Mouse (Mus musculus) hindbrain, embryonic 11.5 days (tissue): ENCODE measurements around the gene Galntl6. TPM values are rescaled to one million over a fixed set of nuclear protein-coding genes. Genes with fewer than 3 reads are reported as not detected.

Experiments used
- ATAC-seq: fragments of 200-750 bp; cut with Nextera tagmentation; 2 replicates; pipeline ENCODE4 v1.8.0; 2017; ENCODE audit warnings: mild to moderate bottlenecking, moderate TSS enrichment, moderate library complexity; ENCODE audit not compliant: low FRiP score
- DNase-seq: peaks from one replicate; pipeline ENCODE4 v3.0.0-alpha.2; 2015; ENCODE audit warnings: low spot score
- H3K27ac ChIP-seq: fragments of 300-500 bp; sonication (generic); 2 replicates; pipeline ENCODE4 v1.5.1; 2014; ENCODE audit warnings: mild to moderate bottlenecking, low read depth, low read length
- H3K27me3 ChIP-seq: fragments of 300-500 bp; sonication (generic); 2 replicates; pipeline ENCODE4 v1.6.1; 2014; ENCODE audit warnings: mild to moderate bottlenecking, low read length, moderate library complexity, mixed read lengths; ENCODE audit not compliant: control insufficient read depth, insufficient read depth
- H3K36me3 ChIP-seq: fragments of 300-500 bp; sonication (generic); 2 replicates; pipeline ENCODE4 v1.6.1; 2014; ENCODE audit warnings: mild to moderate bottlenecking, low read length, moderate library complexity, mixed read lengths; ENCODE audit not compliant: control insufficient read depth, insufficient read depth
- H3K4me1 ChIP-seq: fragments of 300-500 bp; sonication (generic); replicated peaks from 2 replicates; pipeline ENCODE4 v1.6.1; 2014; ENCODE audit warnings: low read length, mixed read lengths; ENCODE audit not compliant: control insufficient read depth, insufficient read depth
- H3K4me2 ChIP-seq: fragments of 300-500 bp; sonication (generic); replicated peaks from 2 replicates; pipeline ENCODE4 v1.6.1; 2014; ENCODE audit warnings: mild to moderate bottlenecking, low read depth, low read length
- H3K4me3 ChIP-seq: fragments of 300-500 bp; sonication (generic); 2 replicates; pipeline ENCODE4 v1.5.1; 2014; ENCODE audit warnings: low read depth, low read length
- H3K9ac ChIP-seq: fragments of 300-500 bp; sonication (generic); 2 replicates; pipeline ENCODE4 v1.6.1; 2014; ENCODE audit warnings: low read depth, low read length
- H3K9me3 ChIP-seq: fragments of 300-500 bp; sonication (generic); 2 replicates; pipeline ENCODE4 v1.6.1; 2016; ENCODE audit warnings: low read length; ENCODE audit not compliant: control insufficient read depth
- WGBS: fragments of 180-500 bp; shearing (Covaris S2); extraction: QIAGEN DNeasy Blood & Tissue Kit; methylation state at CpG from one replicate; pipeline ENCODE4 v1.1.7; 2014; 5-methylcytosine and 5-hydroxymethylcytosine counted together
- polyA plus RNA-seq: library from polyadenylated mRNA; unstranded; fragments of >200 nt; fragmentation: Nextera tagmentation; extraction: Ambion mirVana; gene quantifications from 2 replicates; pipeline ENCODE4 v1.2.1, GENCODE M21; 2014

Galntl6 gene
- polyA plus RNA-seq, 1 experiment from 2014 or later = 0.66 TPM

DNA sequence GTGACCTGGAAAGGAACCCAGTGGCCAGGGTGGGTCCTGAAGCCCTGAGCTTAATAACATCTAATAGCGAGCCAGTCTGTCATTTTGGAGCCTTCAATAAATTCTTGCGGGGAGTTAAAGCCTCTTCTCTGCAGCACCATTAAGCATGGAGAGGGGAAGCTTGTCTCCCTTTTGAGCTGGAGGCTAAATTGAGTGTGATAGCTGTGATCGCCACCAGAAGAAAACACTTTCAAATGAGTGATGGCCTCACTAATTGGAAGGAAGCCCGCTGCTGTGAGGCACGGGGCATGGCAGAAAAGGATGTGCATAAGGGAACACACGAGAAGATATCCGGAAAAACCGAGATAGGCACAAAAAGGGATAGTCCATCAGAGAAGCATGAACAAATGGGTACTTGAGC is 694.6 kb downstream of the Galntl6 start:
- H3K4me2 ChIP-seq = no peak overlapping the region
- no peak overlapping the region for H3K9ac ChIP-seq
- 76% methylated on average over 8 of the region's 8 CpGs for WGBS
- no peak overlapping the region for H3K4me3 ChIP-seq
- DNase-seq (no peak), ATAC-seq (no peak)
- H3K27ac ChIP-seq = no peak overlapping the region
- no peaks in the 10 kb centered on the region for H3K4me1 ChIP-seq
- H3K9me3 ChIP-seq = no peaks in the 10 kb centered on the region
- H3K36me3 ChIP-seq = no peaks in the 10 kb centered on the region
- H3K27me3 ChIP-seq = no peaks in the 10 kb centered on the region

GRCm38 (mm10) chr8:58189694-58190093 is 722.7 kb downstream of the Galntl6 start:
- H3K9me3 ChIP-seq = no peaks in the 10 kb centered on the region
- no peaks in the 10 kb centered on the region for H3K4me1 ChIP-seq
- no peak for DNase-seq
- no peaks in the 10 kb centered on the region for H3K36me3 ChIP-seq
- WGBS = 88% methylated on average over 1 of the region's 1 CpGs
- no peaks in the 10 kb centered on the region for H3K27me3 ChIP-seq
- no peak overlapping the region for H3K9ac ChIP-seq
- H3K27ac ChIP-seq = no peak overlapping the region
- no peak overlapping the region for H3K4me2 ChIP-seq
- no peak overlapping the region for H3K4me3 ChIP-seq
- no peak for ATAC-seq

DNA sequence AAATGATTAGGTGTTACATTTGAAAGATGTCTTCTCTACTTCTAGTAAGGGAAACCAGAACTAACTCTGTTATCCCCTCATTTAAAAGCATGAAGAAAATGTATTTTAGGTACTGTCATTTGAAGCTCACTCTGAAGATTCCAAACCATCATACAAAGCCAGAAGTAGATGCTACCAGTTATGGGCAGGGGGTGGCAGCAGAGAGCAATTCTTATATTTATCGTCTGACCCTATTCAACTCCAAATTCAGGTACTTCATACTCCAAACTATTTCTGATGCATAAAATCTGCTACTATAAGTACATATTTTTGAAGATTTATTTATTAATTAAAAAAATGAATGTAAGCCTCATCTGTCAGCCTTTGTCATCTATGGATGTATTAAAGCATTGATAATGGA is 765.5 kb downstream of the Galntl6 start:
- H3K4me3 ChIP-seq = no peak overlapping the region
- no peaks in the 10 kb centered on the region for H3K27me3 ChIP-seq
- 0 out of 2 replicates have a peak, but pooled peaks have one; percentile 54 for ATAC-seq
- no peaks in the 10 kb centered on the region for H3K4me1 ChIP-seq
- H3K9me3 ChIP-seq = no peaks in the 10 kb centered on the region
- WGBS = 42% methylated on average over 1 of the region's 1 CpGs
- no peak overlapping the region for H3K4me2 ChIP-seq
- no peaks in the 10 kb centered on the region for H3K36me3 ChIP-seq
- no peak overlapping the region for H3K27ac ChIP-seq
- DNase-seq = peak; percentile 54
- no peak overlapping the region for H3K9ac ChIP-seq

DNA sequence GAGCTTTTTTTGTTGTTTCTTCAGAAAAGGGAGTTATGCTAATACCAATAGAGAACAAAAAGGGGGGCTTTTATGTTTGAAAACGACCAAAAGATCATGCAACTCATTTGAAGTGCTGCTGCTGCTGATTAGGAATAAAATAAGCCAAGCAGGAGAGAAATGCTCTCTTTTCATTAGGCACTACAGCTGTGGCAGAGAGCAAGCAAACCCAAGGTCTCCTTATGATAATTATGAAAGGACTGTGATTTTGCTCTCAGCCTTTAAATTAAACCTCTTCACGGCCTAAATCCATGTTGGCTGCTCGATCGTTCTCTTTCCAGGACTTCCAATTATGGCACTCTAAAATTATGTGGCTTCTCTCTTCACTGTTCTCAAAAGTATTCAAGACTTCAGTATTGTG is 825.7 kb downstream of the Galntl6 start:
- no peak for DNase-seq
- WGBS = 87% methylated on average over 4 of the region's 4 CpGs
- H3K4me3 ChIP-seq = no peak overlapping the region
- H3K27ac ChIP-seq = no peak overlapping the region
- no peak for ATAC-seq
- no peaks in the 10 kb centered on the region for H3K4me1 ChIP-seq
- no peak overlapping the region for H3K9ac ChIP-seq
- H3K27me3 ChIP-seq = no peaks in the 10 kb centered on the region
- no peak overlapping the region for H3K4me2 ChIP-seq
- H3K9me3 ChIP-seq = no peaks in the 10 kb centered on the region
- H3K36me3 ChIP-seq = no peaks in the 10 kb centered on the region

DNA sequence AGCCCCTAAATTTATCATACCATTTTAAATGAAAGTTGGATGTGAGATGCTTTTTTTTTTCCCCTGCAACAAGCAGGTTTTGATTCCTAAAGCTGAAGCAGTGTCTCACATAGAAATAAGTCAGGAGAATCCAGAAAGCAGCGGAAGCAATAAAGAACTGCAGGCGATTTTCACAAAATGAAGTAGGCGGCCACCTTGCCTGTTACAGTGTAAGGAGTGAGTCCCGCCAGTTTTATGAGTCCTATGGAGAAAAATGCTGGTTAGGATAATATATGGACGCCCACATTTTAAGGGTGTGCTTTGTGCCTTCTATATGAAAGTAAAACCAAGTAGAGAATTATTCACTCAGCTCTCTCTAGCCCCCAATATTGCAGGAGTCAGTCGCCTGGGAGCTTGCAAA is 827.5 kb downstream of the Galntl6 start:
- DNase-seq (no peak), ATAC-seq (no peak)
- Histone ChIP-seq H3K4me3 (no peak overlapping the region), H3K9ac (no peak overlapping the region), H3K27ac (no peak overlapping the region), H3K36me3 (no peaks in the 10 kb centered on the region), H3K27me3 (no peaks in the 10 kb centered on the region), H3K9me3 (no peaks in the 10 kb centered on the region), H3K4me1 (no peaks in the 10 kb centered on the region), H3K4me2 (no peak overlapping the region)
- 86% methylated on average over 6 of the region's 6 CpGs for WGBS

- Histone ChIP-seq H3K4me1 (no peaks in the 10 kb centered on the region), H3K27ac (no peak overlapping the region), H3K4me3 (no peak overlapping the region), H3K9me3 (no peaks in the 10 kb centered on the region), H3K9ac (no peak overlapping the region), H3K4me2 (no peak overlapping the region), H3K36me3 (no peaks in the 10 kb centered on the region), H3K27me3 (no peaks in the 10 kb centered on the region)
- ATAC-seq = no peak
- 82% methylated on average over 5 of the region's 5 CpGs for WGBS
- DNase-seq = no peak
These were observed 830.7 kb downstream of the Galntl6 start for GRCm38 (mm10) chr8:58081715-58082114.

DNA sequence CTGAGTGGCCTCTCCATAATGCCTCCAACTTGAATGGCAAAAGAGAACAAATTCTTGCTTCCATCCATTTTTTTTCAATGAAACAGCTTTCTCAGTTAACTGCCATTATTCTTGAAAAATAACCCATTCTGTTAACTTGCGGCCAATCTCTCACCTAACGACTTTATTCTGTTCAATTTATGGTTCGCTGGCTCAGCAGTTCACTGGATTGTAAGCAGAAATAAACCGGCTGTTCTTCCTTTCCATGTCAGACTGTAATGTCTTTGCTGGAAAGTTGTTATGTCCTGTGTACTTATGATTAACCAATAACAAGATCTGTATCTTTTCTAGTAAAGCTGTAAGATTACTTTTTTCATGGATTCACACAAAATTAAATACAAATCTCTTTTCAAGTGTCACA is 837.8 kb downstream of the Galntl6 start:
- no peak for DNase-seq
- H3K36me3 ChIP-seq = no peaks in the 10 kb centered on the region

DNA sequence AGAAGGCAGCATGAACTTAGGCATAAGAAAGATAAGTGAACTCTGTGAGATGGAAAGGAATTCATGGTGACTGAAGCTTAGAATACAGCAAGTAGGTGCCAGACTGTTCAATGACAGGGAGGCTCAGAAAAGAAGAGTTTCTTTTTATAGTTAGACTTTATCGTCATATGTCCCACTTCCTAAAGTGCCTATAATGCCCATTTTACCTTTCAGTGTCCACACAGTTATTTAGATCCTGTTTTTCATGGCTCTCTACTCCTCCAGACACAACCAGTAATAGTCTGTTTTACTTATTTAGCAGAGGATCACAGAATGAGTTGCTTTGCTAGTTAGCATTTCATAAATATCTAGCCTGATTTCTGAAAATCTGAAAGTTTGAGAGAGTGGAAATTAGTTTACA is 838.7 kb downstream of the Galntl6 start:
- ATAC-seq (no peak), DNase-seq (no peak)
- 95% methylated on average over 1 of the region's 1 CpGs for WGBS
- H3K4me1 ChIP-seq = no peaks in the 10 kb centered on the region
- no peak overlapping the region for H3K27ac ChIP-seq
- no peaks in the 10 kb centered on the region for H3K36me3 ChIP-seq
- H3K9ac ChIP-seq = no peak overlapping the region
- no peak overlapping the region for H3K4me2 ChIP-seq
- no peaks in the 10 kb centered on the region for H3K9me3 ChIP-seq
- no peaks in the 10 kb centered on the region for H3K27me3 ChIP-seq
- H3K4me3 ChIP-seq = no peak overlapping the region

More for the DNA sequence above, 837.8 kb downstream of the Galntl6 start:
- Histone ChIP-seq H3K9ac (no peak overlapping the region), H3K27me3 (no peaks in the 10 kb centered on the region), H3K4me1 (no peaks in the 10 kb centered on the region), H3K4me3 (no peak overlapping the region), H3K9me3 (no peaks in the 10 kb centered on the region), H3K27ac (no peak overlapping the region), H3K4me2 (no peak overlapping the region)
- 95% methylated on average over 4 of the region's 4 CpGs for WGBS
- ATAC-seq = no peak

GRCm38 (mm10) chr8:58032271-58032670 is 880.2 kb downstream of the Galntl6 start:
- no peaks in the 10 kb centered on the region for H3K27me3 ChIP-seq
- no peak overlapping the region for H3K9ac ChIP-seq
- no peaks in the 10 kb centered on the region for H3K36me3 ChIP-seq
- H3K4me3 ChIP-seq = no peak overlapping the region
- H3K27ac ChIP-seq = no peak overlapping the region
- ATAC-seq = no peak
- 89% methylated on average over 3 of the region's 3 CpGs for WGBS
- no peak overlapping the region for H3K4me2 ChIP-seq
- no peaks in the 10 kb centered on the region for H3K4me1 ChIP-seq
- no peak for DNase-seq
- no peaks in the 10 kb centered on the region for H3K9me3 ChIP-seq
